Comparison of ENCODE assay signal across 8 mouse cellular contexts in the genomic region with DNA sequence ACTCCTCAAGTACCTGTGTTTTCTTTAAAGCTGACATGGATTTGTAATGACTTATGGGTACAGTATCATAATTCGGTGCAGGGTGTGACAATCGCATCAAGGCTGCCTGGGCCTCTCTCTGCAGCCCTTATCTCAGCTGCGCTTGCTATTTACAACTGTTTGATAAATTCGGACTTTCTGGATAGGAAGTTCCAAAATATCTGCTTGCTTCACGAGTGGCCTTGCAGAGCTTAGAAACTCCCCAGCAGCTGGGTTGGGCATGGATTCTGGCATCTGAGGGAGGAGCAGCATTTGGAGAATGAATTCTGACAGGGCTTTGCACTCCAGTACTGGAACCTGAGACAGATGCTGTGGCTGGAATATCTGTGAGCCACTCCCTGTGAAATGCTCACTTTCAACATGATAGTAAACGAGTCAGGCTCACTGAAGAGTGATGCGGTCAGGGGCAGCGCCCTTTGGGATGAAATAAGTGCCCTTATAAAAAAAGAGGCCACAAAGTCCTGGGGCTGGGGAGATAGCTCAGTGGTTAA. TPM values are rescaled to one million over a fixed set of nuclear protein-coding genes. Genes with fewer than 3 reads are reported as not detected.
DNase-seq lines count a peak whose midpoint lies in the region; ATAC-seq and TF ChIP-seq lines count a peak whose summit lies in the region.

No protein-coding gene starts in this region.

- 26% methylated on average over 8 of the region's 8 CpGs for WGBS in heart, embryonic 13.5 days
- WGBS in spleen, adult 2 months = 59% methylated on average over 8 of the region's 8 CpGs
- WGBS in limb, embryonic 12.5 days = 83% methylated on average over 8 of the region's 8 CpGs

- no peaks in the 10 kb centered on the region for H3K27me3 ChIP-seq in heart, embryonic 13.5 days (replicated peaks)
- no peaks in the 10 kb centered on the region for H3K27me3 ChIP-seq in spleen, adult 2 months (ENCODE audit: control insufficient read depth, insufficient read depth, low read length)
- H3K27me3 ChIP-seq in limb, embryonic 12.5 days = no peaks in the 10 kb centered on the region

- no peak for TF ChIP-seq POLR2A in spleen, adult 2 months (IDR thresholded peaks at IDR 0.05; ENCODE audit: low read depth, low read length)

- TF ChIP-seq CTCF in spleen, adult 2 months (IDR thresholded peaks at IDR 0.05; ENCODE audit: extremely low read depth, insufficient read depth, insufficient read length, insufficient replicate concordance) = no peak

- ATAC-seq in heart, embryonic 13.5 days (ENCODE audit: extremely low read depth, insufficient number of reproducible peaks, low FRiP score, low TSS enrichment) = no peak
- no peak for ATAC-seq in limb, embryonic 12.5 days (ENCODE audit: insufficient number of reproducible peaks, insufficient read depth, low FRiP score, low TSS enrichment, low read depth)

- H3K27ac ChIP-seq in heart, embryonic 13.5 days (replicated peaks) = peak overlapping the region; percentile 86
- 0 out of 2 replicates have a peak overlapping the region, but pooled peaks have one; percentile 5 for H3K27ac ChIP-seq in spleen, adult 2 months (ENCODE audit: insufficient read depth, low read length)
- 0 out of 2 replicates have a peak overlapping the region, but pooled peaks have one; percentile 32 for H3K27ac ChIP-seq in limb, embryonic 12.5 days

- H3K4me3 ChIP-seq in heart, embryonic 13.5 days = peak overlapping the region; percentile 16; the same call in 1 of the 2 replicates
- no peak overlapping the region for H3K4me3 ChIP-seq in spleen, adult 2 months (ENCODE audit: extremely low read depth, insufficient read depth, insufficient read length)
- H3K4me3 ChIP-seq in limb, embryonic 12.5 days (replicated peaks) = no peak overlapping the region

- no peaks in the 10 kb centered on the region for H3K9me3 ChIP-seq in heart, embryonic 13.5 days
- H3K9me3 ChIP-seq in limb, embryonic 12.5 days = no peaks in the 10 kb centered on the region

- peaks cover 64% of the 10 kb centered on the region for H3K4me1 ChIP-seq in heart, embryonic 13.5 days
- H3K4me1 ChIP-seq in spleen, adult 2 months (ENCODE audit: control insufficient read depth, insufficient read depth, insufficient read length) = peaks cover 9% of the 10 kb centered on the region; the same call in 1 of the 2 replicates
- H3K4me1 ChIP-seq in limb, embryonic 12.5 days (replicated peaks) = peaks cover 34% of the 10 kb centered on the region

- peaks cover 39% of the 10 kb centered on the region for H3K36me3 ChIP-seq in heart, embryonic 13.5 days
- H3K36me3 ChIP-seq in spleen, adult 2 months (ENCODE audit: control insufficient read depth, insufficient read depth, low read length) = no peaks in the 10 kb centered on the region
- H3K36me3 ChIP-seq in limb, embryonic 12.5 days = peaks cover 70% of the 10 kb centered on the region

- DNase-seq in heart, adult 9 months (ENCODE audit: low spot score in 2 of 2) = no peak
- no peak for DNase-seq in spleen, adult 2 months (ENCODE audit: low read depth in 1 of 2, low spot score in 2 of 2)
- no peak for DNase-seq in spleen, adult 12 weeks (ENCODE audit: low spot score)
- no peak for DNase-seq in adipocyte (ENCODE audit: low spot score)
- DNase-seq in spleen, postnatal 14 days (ENCODE audit: low spot score in 2 of 2) = no peak
- DNase-seq in layer of hippocampus, adult 8-10 months (ENCODE audit: low spot score in 2 of 2) = no peak

- peak overlapping the region; percentile 38; the same call in 1 of the 2 replicates for H3K9ac ChIP-seq in heart, embryonic 13.5 days
- H3K9ac ChIP-seq in limb, embryonic 12.5 days (replicated peaks) = no peak overlapping the region

- peak overlapping the region; percentile 47 for H3K4me2 ChIP-seq in heart, embryonic 13.5 days
- H3K4me2 ChIP-seq in limb, embryonic 12.5 days = no peak overlapping the region

RNA-seq across cellular contexts. Expression of a gene that starts 7.7 kb away (rescaled TPM):
- polyA plus RNA-seq in heart, embryonic 13.5 days (2015; fragmentation: Nextera tagmentation; extraction: Ambion mirVana) = 6.8 and 7.7 TPM in 2 replicates
- 10.9 and 11.5 TPM in 2 replicates for polyA plus RNA-seq in spleen, adult 2 months (2012; rRNA removed)
- polyA plus RNA-seq in limb, embryonic 12.5 days (2016; fragmentation: Nextera tagmentation; extraction: Ambion mirVana) = 13.6 and 14.6 TPM in 2 replicates
- 10 to 100 TPM; 15.5 to 24.3 (median 19.8) TPM for total RNA-seq in layer of hippocampus, adult 8-10 months (2022)

RNA-seq across cellular contexts. Expression of a gene that starts 24.7 kb away (rescaled TPM):
- polyA plus RNA-seq in heart, embryonic 13.5 days (2015; fragmentation: Nextera tagmentation; extraction: Ambion mirVana) = 10.5 and 13.7 TPM in 2 replicates
- 5.1 and 7.4 TPM in 2 replicates for polyA plus RNA-seq in spleen, adult 2 months (2012; rRNA removed)
- polyA plus RNA-seq in limb, embryonic 12.5 days (2016; fragmentation: Nextera tagmentation; extraction: Ambion mirVana) = 18.6 and 20.2 TPM in 2 replicates
- 1 to 10 TPM; 4.9 to 6.1 (median 5.3) TPM for total RNA-seq in layer of hippocampus, adult 8-10 months (2022)

RNA-seq across cellular contexts. Expression of a gene that starts 57.1 kb away (rescaled TPM):
- 248 and 251 TPM in 2 replicates for polyA plus RNA-seq in heart, embryonic 13.5 days (2015; fragmentation: Nextera tagmentation; extraction: Ambion mirVana)
- 434 and 466 TPM in 2 replicates for polyA plus RNA-seq in spleen, adult 2 months (2012; rRNA removed)
- polyA plus RNA-seq in limb, embryonic 12.5 days (2016; fragmentation: Nextera tagmentation; extraction: Ambion mirVana) = 240 and 252 TPM in 2 replicates
- total RNA-seq in layer of hippocampus, adult 8-10 months (2022) = 100 to 1,000 TPM; 349 to 403 (median 360) TPM

Comparison
In these comparisons a context has a peak if more than half of its experiments do, and no peak if none do; other contexts are left out.
1. H3K27ac ChIP-seq: peak in every context shown above with its lines; median percentile 86 in heart, embryonic 13.5 days; 32 in limb, embryonic 12.5 days; 5 in spleen, adult 2 months.